Mouse (Mus musculus) lung, postnatal 10 days (tissue): ENCODE data around the gene Tacc3.

Source experiments
- DNase-seq: peaks from one replicate; pipeline ENCODE4 v3.0.0; 2021

Gene Tacc3

GRCm38 (mm10) chr5:33696430-33696829 is 38.5 kb downstream of the Tacc3 start:
- peak; percentile 67 for DNase-seq

DNA sequence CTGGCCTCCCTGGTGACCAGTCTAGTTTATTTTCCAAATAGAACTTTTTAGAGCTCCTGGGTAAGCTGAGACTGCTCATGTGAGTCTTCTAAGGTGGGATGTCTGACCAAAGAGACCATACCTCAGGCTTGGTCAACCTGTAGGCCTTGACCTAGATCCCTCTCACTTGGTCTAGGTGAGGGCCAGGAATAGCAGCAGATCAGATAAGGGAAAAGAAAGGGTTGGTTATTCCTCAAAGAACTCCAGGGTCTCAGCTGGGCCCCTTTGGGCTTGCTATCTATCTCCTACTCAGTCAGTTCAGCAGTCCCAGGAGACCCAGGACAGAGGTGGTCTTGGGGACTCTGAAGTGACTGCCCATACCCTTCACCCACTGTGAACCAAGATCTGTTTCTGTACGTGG is 39.6 kb downstream of the Tacc3 start:
- no peak for DNase-seq

DNA sequence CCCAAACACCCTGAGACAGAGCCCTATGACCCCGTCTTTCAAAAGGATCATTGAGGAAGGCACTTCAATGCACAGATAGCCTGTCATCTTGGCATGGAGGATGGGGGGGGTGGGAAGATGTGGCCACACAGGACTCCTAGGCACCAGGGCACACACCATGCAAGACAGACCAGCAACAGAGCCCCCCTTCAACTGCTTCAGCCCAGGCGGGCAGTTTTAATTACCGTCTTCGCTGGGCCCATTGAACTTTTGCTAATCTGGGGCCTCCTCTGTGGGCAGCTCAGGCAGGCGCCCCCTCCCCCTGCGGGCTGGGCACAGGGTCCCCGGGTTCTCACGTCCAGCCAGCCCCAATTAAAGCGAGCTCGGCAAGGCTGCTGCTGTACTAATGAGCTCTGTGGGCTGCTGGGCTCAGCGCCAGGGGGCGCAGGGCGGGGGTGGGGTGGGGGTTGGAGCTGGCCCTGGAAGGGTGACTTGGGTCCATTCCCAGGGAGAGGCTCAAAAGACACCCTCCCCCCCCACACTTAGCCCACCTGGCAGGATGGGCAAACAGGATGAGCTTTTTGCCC is 40.1 kb downstream of the Tacc3 start:
- no peak for DNase-seq

GRCm38 (mm10) chr5:33698669-33699068 is 40.7 kb downstream of the Tacc3 start:
- no peak for DNase-seq

DNA sequence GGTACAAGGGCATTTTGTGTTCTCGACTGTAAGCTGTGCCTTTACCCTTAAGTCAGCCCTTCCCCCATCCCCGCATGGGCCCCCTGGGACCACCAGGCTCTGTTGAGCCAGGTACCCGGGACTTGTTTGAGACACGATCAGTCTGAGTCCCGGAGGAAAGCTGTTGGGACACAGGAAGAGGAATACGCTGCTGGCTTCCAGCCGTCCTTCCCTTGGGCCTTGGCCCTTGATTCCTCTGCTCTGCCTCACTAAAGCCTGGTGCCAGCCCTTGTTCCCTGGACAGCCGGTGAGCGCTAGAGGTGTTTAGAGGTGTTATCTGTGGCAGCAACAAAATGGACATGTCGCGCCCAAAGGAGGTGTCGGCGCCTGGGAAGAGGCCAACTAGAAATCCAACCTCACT is 42.1 kb downstream of the Tacc3 start:
- no peak for DNase-seq

DNA sequence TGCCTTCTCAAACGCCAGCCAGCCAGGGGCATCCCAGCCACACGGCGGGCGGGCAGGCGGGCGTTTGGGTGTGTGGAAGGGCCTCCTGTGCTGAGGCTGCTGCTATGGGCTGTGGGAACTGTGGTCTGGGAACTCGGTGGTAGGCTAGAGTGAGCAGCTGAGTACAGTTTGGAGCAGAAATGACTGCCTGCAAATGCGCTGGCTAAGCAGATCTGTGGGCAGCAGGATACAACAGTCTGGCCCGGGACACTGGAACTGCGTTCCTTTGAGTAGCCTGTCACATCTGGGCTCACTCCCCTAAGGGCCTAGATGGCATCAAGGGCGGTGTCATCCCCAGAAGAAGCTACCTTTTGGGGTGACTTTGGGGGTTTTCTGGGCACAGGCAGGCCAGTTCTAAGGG is 43.9 kb downstream of the Tacc3 start:
- DNase-seq = no peak

DNA sequence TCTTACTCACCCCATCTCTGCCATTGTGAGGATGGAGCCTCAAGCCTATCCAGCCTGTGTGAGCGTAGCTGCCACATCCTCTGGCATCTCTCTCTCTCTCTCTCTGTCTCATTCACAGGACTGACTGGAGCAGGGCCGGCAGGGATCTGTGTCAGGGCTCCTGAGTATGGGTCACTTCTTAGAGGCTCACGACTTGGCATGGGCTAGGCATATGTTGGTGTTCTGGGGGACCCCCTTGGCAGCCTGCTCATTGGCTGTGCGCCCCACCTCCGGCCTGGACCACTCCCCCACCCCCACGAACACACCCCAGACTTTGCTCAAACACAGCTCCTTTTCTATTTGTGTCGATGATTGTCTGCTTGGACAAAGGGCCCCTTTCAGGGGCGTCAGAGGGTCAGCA is 46.1 kb downstream of the Tacc3 start:
- no peak for DNase-seq

GRCm38 (mm10) chr5:33704945-33705611 is 47.1 kb downstream of the Tacc3 start:
- no peak for DNase-seq

DNA sequence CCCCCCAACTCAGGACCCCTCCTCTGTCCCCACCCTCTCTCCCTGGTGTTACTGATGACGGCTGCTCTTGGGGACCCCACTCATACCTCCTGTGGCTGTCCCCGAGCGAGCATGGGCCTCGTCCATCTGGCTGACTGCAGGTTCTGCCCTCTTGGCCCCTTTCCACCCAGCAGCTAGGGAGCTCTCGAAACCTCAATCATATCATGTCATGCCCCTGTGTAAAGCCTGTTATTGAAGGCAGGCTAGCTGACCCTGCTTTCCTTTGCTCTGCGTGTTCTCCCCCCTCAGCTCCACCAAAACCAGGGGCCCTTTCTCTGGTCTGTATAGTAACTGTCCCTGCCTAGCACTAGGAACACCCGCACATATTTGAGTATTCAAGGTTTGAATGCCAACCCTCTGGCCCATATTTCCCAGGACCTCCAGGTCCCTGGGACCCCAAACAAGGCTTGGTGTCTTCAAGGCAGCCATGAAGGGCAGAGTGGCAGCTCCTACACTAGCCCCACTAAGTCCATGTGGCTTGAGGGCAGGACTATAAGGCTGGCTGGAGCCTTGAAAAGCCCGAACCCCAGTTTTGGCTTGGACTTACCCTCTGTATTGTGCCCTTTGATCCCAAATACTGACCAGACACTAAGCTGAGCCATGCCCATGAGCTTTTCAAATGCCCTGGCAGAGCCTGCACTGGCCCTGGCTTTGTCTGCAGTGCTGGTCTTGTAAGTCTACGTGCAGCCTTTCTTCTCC is 47.9 kb downstream of the Tacc3 start:
- DNase-seq = no peak

- no peak for DNase-seq
Measured at GRCm38 (mm10) chr5:33706350-33706629, 48.4 kb downstream of the Tacc3 start.

- peak; percentile 73 for DNase-seq
Measured at GRCm38 (mm10) chr5:33707163-33707562, 49.2 kb downstream of the Tacc3 start.

DNA sequence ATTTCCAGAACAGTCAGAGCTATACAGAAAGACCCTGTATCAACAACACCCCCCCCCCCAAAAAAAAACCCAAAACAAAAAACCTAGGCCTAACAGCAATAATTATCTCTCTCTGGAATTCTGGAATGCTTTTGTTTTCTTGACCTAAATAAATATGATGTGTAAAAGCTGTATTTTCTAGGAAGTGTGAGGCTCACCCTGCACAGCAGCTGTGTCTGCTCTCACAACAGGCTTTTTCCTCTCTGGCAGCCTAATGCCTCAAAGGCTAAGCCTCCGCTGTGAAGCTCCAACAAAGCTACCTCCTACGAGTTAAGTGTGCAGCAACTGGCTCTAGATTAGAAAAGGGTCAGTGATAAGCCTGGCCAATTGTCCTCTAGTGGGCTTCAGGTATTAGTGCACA is 51.1 kb downstream of the Tacc3 start:
- no peak for DNase-seq

DNA sequence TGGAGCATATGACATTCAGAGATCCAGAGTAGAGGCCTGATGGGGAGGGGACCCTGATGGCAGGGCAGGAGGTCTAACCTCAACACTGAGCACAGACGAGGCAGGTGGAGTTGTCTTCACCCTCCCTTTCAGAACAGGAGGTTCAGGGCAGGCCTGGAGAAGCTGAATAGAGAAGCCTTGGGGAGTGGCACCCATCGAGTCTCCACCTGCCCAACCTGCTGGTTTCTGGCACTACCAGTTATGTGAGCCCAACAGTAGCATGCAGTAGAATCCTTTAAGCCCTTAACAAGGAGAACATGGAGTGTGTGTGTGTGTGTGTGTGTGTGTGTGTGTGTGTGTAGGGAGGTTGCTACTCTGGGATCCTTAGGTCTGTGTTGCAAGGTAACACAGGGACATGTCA is 54.6 kb downstream of the Tacc3 start:
- no peak for DNase-seq

DNA sequence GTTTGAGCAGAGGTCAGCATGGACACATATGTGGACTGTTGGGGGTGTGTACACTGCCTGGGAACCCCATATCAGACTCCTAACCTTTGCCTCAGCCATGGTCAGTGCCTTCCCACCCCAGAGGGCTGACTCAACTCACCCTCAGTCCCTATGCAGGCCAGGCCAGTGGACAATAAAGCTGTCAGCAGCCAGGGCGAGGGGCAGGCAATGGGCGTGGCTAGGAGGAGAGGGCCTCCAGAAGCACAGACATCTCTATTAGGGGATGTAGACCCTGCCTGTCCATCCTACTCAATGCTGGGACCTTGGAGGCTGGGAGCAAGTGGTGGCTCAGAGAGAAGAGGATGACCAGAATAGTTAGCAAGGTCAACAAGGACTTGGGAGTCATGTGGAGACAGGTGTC is 57.3 kb downstream of the Tacc3 start:
- DNase-seq = no peak

DNA sequence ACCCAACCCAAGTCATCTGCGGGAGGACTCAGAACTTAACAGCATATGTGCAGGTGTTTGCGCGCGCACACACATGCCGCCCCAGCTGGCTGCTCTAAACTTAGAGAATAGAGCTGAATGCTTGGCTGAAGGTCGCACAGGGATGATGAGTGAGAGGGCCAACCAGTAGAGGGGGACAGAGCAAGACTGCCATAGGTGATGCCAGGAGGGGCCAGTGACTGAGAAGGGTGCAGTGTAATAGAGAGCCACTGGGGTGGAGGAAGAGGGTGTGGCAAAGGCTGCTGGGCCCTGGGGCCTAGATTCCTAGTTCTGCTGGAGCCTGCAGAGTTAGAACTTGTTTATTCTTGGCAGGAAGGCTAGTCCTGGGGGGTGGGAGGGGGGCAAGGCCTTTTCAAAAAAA is 58.5 kb downstream of the Tacc3 start:
- peak; percentile 55 for DNase-seq

DNA sequence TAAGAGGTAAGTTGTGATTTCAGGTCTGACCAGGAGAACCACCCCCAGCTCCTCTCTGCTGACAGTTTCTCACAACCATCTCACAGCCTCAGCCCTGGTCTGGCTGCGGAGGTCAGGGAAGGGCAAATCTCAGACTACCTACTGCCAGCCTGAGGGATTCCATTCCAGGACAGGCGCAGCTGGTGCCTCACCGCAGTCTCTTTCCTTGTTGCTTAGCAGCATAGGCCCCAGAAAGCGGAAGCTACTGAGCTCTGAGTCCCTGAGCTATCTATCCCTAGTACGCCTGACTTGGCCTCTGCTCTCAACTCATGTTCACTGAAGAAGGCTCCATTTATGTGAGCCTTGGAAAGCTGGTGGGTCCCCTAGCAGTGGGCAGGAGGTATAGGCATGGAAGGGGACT is 60.5 kb downstream of the Tacc3 start:
- DNase-seq = no peak

GRCm38 (mm10) chr5:33720852-33721490 is 63.0 kb downstream of the Tacc3 start:
- DNase-seq = no peak

GRCm38 (mm10) chr5:33721541-33722265 is 63.8 kb downstream of the Tacc3 start, which contains the start of gene Fgfr3:
TSS of gene Fgfr3 (plus strand) at chr5:33721674.
- peak; percentile 86 for DNase-seq

DNA sequence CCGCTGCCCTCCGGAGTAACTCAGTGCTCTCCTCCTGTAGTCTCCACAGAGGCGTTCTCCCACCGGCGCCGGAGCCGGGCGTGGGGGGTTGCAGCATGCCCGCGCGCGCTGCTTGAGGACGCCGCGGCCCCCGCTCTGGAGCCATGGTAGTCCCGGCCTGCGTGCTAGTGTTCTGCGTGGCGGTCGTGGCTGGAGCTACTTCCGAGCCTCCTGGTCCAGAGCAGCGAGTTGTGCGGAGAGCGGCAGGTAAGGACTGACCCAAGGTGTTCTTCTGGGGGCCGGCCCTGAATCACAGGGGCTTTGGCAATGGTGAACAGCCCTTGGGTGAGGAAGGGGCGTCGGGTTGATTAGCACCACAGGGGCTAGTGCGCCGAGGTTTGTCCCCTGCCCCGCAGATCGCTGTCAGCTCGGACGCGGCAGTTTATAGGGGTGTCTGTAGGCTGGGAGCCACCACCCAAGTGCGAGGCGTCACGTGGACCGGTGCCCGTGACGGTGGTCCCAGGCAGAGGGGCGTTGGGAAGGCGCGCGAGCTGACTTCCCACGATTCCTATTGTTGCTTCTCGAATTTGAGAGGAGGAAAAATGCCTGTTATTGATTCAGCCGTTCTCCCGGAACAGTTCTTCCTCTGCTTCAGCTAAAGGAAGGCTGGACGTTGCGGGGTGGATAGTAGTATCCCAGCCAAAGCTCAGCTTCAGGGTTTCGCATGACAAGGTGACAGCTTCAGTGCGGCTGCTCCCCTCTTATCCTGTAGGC is 64.5 kb downstream of the Tacc3 start:
- no peak for DNase-seq

- peak; percentile 57 for DNase-seq
Measured at GRCm38 (mm10) chr5:33723019-33723640, 65.2 kb downstream of the Tacc3 start.

DNA sequence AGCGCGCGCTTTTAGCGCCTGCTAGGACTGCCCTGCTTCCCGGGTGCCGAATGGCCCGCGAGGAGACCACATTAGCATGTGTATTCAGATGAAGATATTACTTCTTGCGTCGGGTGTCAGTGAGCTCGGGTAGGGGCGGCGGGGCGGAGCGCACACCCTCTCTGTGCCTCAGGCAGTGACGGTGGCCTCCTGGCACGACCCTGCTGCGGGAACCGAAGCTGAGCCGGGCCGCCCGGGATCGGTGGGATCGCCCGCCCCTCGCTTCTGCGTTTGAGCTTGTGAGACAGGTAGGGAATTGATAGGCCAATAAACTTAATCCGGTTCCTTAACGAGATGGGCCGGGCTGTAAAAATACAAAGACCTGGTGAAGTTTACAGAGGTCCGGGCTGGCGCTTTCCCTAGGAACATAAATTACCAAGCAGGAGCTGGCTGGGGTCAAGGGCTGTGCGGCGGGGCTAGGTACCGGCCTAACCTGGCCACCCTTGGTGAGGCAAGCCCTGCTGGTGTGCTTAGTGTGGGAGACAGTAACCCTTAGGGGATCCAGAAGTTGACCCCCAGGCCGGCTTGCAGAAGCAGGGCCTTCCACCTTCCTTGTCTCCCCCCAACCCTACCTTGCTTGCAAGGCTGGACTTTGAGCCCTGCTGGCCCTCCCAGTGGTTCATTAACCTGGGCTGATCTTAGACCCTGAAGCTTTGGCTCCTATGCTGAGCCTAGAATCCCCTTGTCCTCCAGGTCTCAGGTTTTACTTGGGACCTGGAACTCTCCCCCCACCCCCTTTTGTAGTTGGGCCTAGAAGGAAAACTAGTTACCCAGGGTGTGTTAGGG is 65.9 kb downstream of the Tacc3 start:
- DNase-seq = no peak
